Mouse (Mus musculus) forebrain, embryonic 13.5 days (tissue): ENCODE measurements around the gene Dkkl1. TPM values are rescaled to one million over a fixed set of nuclear protein-coding genes. Genes with fewer than 3 reads are reported as not detected.
A peak's percentile ranks its signal among the peaks of the same experiment; 100 is the strongest.

ENCODE experiments used
- ATAC-seq: fragments of 200-750 bp; cut with Nextera tagmentation; 2 replicates; pipeline ENCODE4 v1.8.0; 2017
- H3K27ac ChIP-seq: fragments of 300-500 bp; sonication (generic); 2 replicates; pipeline ENCODE4 v1.5.1; 2015; ENCODE audit warnings: inconsistent platforms, mild to moderate bottlenecking, moderate library complexity
- H3K27me3 ChIP-seq: fragments of 300-500 bp; sonication (generic); 2 replicates; pipeline ENCODE4 v1.6.1; 2015; ENCODE audit warnings: mild to moderate bottlenecking, inconsistent platforms
- H3K36me3 ChIP-seq: fragments of 300-500 bp; sonication (generic); 2 replicates; pipeline ENCODE4 v1.6.1; 2015; ENCODE audit warnings: mild to moderate bottlenecking, inconsistent platforms; ENCODE audit not compliant: poor library complexity, severe bottlenecking
- H3K4me1 ChIP-seq: fragments of 300-500 bp; sonication (generic); 2 replicates; pipeline ENCODE4 v1.6.1; 2015; ENCODE audit warnings: inconsistent platforms
- H3K4me2 ChIP-seq: fragments of 300-500 bp; sonication (generic); 2 replicates; pipeline ENCODE4 v1.6.1; 2015; ENCODE audit warnings: inconsistent platforms, mild to moderate bottlenecking, moderate library complexity
- H3K4me3 ChIP-seq: fragments of 300-500 bp; sonication (generic); 2 replicates; pipeline ENCODE4 v1.5.1; 2015; ENCODE audit warnings: mild to moderate bottlenecking, inconsistent platforms
- H3K9ac ChIP-seq: fragments of 300-500 bp; sonication (generic); 2 replicates; pipeline ENCODE4 v1.6.1; 2015; ENCODE audit warnings: mild to moderate bottlenecking, inconsistent platforms
- H3K9me3 ChIP-seq: fragments of 300-500 bp; sonication (generic); replicated peaks from 2 replicates; pipeline ENCODE4 v1.6.1; 2016; ENCODE audit warnings: inconsistent platforms
- WGBS: fragments of 180-500 bp; shearing (Covaris S2); methylation state at CpG from one replicate; pipeline ENCODE4 v1.1.7; 2015; 5-methylcytosine and 5-hydroxymethylcytosine counted together
- polyA plus RNA-seq: library from polyadenylated mRNA; unstranded; fragments of >200 nt; fragmentation: Nextera tagmentation; extraction: Ambion mirVana; gene quantifications from 2 replicates; pipeline ENCODE4 v1.2.1, GENCODE M21; 2015

Gene Dkkl1
- polyA plus RNA-seq, 1 experiment from 2014 or later: 0.59 TPM

DNA sequence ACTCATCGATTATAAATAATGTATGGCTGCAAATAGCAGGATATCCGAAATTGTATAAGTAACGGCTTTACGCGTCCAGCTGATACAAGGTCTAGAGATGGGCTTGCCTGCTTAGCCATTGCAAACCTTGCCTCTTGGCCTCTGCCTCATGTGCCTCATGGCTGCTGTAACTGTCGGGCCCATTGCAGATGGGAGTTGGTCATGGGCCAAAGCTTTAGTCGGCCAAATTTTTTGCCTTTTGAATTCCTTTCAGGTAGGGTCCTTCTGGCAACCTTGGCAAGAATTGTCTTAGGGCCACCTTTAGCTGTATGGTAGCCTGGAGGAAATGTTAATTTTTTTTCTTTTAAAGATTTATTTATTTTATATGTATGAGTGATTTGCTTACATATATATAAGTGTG lies 12.9 kb upstream of the Dkkl1 start:
- H3K36me3 ChIP-seq: peaks cover 95% of the 10 kb centered on the region
- no peak overlapping the region for H3K4me2 ChIP-seq
- H3K9ac ChIP-seq: no peak overlapping the region
- no peaks in the 10 kb centered on the region for H3K27me3 ChIP-seq
- no peak overlapping the region for H3K4me3 ChIP-seq
- 91% methylated on average over 7 of the region's 7 CpGs for WGBS
- no peaks in the 10 kb centered on the region for H3K4me1 ChIP-seq
- no peak for ATAC-seq
- no peaks in the 10 kb centered on the region for H3K9me3 ChIP-seq
- H3K27ac ChIP-seq: no peak overlapping the region

DNA sequence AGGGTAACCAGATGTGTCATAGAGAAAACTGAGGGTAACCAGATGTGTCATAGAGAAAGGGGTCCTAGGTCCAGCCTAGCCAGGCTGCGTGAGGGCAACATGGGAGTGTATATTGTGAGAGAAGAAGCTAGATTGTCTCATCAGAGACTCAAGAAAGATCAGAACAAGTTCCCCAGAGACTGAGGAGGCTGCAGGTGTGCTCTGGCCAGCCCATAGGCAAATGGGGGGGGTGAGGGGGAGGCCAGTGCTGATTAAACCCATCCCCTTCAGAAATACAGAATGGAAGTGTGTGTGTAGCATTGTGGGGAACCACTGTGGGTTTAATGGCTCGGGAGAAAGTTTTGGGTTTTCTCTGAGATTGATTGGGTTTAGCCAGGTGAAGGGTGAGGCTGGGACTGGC lies 9.7 kb upstream of the Dkkl1 start:
- no peak for ATAC-seq
- peaks cover 29% of the 10 kb centered on the region for H3K4me1 ChIP-seq
- no peaks in the 10 kb centered on the region for H3K9me3 ChIP-seq
- H3K36me3 ChIP-seq: peaks cover 91% of the 10 kb centered on the region
- H3K27ac ChIP-seq: no peak overlapping the region
- H3K27me3 ChIP-seq: no peaks in the 10 kb centered on the region
- no peak overlapping the region for H3K4me3 ChIP-seq
- 84% methylated on average over 2 of the region's 2 CpGs for WGBS
- H3K4me2 ChIP-seq: no peak overlapping the region
- no peak overlapping the region for H3K9ac ChIP-seq

DNA sequence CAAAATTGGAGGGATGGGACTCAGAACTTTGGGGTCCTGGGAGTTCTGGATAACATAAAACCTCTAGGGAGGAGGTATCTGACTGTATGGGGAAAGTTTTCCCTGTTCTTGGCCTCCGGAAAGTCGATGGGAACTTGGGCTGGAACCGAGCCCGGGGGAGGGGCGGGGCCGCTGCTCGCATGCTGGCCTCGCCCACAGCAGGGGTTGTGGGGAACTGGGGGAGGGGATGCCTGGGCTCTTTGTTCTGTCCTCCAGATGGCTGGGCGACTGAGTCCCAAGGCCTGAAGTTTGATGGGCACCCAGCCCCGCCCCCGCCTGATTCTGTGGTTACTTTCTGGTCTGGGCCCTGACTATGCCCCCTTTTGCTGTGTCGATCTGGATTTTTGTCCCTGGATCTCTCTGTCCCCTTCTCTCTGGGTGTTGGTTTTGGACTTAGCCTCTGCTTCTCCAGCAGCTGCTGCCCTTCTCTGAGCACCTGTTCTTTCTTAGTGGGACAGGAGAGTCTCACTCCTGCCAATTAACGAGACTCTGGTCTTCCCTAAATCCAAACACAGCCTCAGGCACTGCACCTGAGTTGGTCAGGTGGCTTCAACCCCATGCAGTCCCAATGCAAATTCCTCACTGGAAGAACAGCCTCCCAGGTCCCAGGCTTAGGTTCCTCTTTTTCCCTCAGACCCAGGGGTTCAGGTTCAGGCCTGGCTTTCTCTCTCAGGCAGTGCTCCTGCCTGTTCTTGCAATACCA lies 4.7 kb upstream of the Dkkl1 start:
- Histone ChIP-seq H3K27ac (peak overlapping the region; percentile 86), H3K4me1 (peaks cover 45% of the 10 kb centered on the region)

DNA sequence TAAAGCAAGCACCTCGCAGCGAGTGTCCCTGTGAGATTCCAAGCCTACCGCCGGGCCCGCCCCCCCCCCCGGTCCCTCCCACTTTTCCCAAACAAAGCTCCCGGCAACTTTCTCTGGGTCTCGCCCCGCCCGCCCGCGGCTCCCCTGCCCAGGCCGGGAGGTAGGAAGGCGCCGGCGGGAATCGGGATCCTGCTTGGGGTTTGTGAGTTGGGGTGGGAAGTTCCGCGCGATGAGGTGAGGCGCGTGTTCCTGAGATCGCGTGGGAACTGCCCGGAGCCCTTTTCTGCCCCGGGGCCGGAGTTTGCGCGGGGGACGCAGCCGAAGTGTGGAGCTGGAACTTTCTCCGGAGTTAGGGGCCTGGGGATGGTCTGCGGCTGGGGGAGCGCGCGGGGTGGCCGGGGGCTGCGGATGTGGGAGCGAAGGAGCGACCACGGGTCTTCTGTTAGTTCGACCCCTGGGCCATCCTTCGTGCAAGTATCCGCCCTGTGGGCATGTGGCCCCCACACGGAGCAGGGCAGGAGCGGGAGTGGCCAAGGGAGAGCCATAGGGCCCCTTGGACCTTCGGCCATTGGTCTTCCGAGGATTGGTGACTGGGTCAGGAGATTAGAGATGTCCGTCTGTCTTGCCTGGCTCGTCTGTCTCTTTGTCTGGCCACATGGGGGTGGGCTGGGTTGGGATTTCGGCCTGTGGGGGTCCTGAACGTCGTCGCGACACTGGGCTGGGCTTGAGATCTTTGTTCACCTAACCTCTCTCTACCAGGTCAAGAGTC lies 3.9 kb upstream of the Dkkl1 start, which contains the start of gene Tead2:
Gene Tead2, plus strand, starts transcription at position 81 of the 769 bp plus-strand sequence.
- Histone ChIP-seq H3K27me3 (peaks cover 20% of the 10 kb centered on the region), H3K4me1 (peaks cover 48% of the 10 kb centered on the region), H3K27ac (peak within 1 kb of the TSS; percentile 86), H3K4me3 (peak within 1 kb of the TSS; percentile 66), H3K9ac (peak within 1 kb of the TSS; percentile 88), H3K9me3 (no peaks in the 10 kb centered on the region), H3K4me2 (peak within 1 kb of the TSS; percentile 82), H3K36me3 (peaks cover 36% of the 10 kb centered on the region)
- WGBS: under 1% methylated on average over 54 of the region's 55 CpGs
- peak; percentile 60 for ATAC-seq

More for the DNA sequence above, 4.7 kb upstream of the Dkkl1 start:
- peak overlapping the region; percentile 66 for H3K4me3 ChIP-seq
- H3K9me3 ChIP-seq: no peaks in the 10 kb centered on the region
- 0% methylated on average over 13 of the region's 13 CpGs for WGBS
- ATAC-seq: peak; percentile 87
- H3K4me2 ChIP-seq: peak overlapping the region; percentile 82
- peak overlapping the region; percentile 88 for H3K9ac ChIP-seq
- peaks cover 12% of the 10 kb centered on the region for H3K27me3 ChIP-seq
- peaks cover 44% of the 10 kb centered on the region for H3K36me3 ChIP-seq

DNA sequence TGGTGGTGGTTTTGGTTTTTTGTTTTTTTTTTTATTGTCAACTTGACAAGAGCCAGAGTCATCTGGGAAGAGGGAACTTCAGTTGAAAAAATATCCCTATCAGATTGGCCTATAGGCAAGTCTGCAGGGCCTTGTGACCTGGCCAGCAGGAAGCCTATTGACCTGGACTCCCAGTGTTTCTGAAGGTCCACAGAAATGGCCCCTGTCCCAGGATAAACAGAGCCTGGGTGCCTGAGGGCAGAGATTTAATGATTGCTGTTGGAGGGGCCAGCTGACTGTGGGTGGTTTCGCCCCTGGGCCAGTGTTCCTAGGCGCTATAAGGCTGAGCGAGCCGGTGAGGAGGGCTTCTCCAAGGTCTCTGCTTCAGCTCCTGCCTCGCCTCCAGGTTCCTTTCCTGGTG lies 1.8 kb upstream of the Dkkl1 start:
- no peak for ATAC-seq
- Histone ChIP-seq H3K4me3 (no peak overlapping the region), H3K9ac (peak overlapping the region; percentile 8; the same call in 1 of the 2 replicates), H3K27ac (no peak overlapping the region), H3K27me3 (peaks cover 33% of the 10 kb centered on the region), H3K4me2 (no peak overlapping the region), H3K4me1 (peaks cover 38% of the 10 kb centered on the region), H3K9me3 (no peaks in the 10 kb centered on the region), H3K36me3 (peaks cover 15% of the 10 kb centered on the region; the same call in 1 of the 2 replicates)
- WGBS: 61% methylated on average over 5 of the region's 5 CpGs

DNA sequence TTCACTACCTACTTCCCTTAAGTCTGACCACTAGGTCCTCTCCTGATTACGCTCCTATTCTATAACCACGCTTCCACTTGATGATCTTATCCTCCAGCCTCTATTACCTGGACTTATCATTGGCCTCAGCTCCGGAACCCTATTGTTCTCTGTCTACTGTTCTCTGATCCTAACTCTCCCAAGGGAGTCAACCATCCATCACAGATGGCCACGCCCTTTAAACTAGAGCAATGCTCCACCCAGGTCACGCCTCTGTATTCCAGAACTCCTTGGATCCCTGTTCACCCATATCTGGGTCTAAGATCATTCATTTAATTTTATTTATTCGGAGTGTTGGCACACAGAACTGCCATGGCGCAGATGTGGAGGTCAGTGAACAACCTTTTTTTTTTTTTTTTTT lies 409 bp upstream of the Dkkl1 start:
- H3K4me1 ChIP-seq: peaks cover 25% of the 10 kb centered on the region
- ATAC-seq: no peak
- H3K4me3 ChIP-seq: no peak overlapping the region
- no peak overlapping the region for H3K9ac ChIP-seq
- H3K9me3 ChIP-seq: no peaks in the 10 kb centered on the region
- H3K36me3 ChIP-seq: 0 out of 2 replicates have a peak, but pooled peaks cover 2% of the 10 kb centered on the region
- H3K27me3 ChIP-seq: peaks cover 35% of the 10 kb centered on the region
- no peak overlapping the region for H3K27ac ChIP-seq
- 78% methylated on average over 7 of the region's 7 CpGs for WGBS
- H3K4me2 ChIP-seq: no peak overlapping the region

DNA sequence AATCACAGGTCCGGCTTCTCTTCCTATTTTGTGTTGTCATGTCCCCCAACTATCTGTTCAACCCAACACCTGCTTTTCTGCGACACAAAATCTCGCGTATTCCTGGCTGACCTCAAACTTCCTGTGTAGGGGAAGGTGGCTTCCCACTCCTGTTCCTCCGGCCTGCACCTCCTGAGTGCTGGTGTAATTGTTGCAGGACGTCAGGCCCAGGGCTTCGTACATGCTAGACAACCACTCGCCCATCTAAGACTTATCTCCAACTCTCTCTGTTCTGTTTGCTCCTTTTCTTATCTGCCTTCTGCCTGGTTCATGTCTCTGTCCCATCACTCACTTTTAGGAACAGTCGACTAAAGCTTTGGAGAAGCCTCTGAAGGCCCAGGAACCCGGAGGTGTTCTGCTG lies 877 bp downstream of the Dkkl1 start:
- no peak overlapping the region for H3K27ac ChIP-seq

DNA sequence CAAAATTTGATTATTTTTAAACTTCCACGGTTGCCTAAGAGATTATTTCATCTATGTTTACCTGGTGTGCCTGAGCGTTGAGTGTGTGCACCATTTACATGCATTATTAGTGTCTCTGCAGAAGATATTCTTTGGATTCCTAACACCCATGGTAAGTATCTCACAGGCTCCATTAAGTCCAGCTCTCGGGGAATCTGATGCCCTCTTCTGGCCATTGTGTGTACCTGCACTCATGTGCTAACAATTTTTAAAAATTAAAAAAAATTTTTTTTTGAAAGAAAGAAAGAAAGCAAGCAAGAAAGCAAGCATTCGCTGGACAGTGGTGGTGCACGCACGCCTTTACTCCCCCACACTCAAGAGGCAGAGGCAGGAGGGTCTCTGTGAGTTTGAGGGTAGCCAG lies 3.7 kb downstream of the Dkkl1 start:
- no peak overlapping the region for H3K4me2 ChIP-seq
- ATAC-seq: no peak
- H3K4me1 ChIP-seq: 0 out of 2 replicates have a peak, but pooled peaks cover 9% of the 10 kb centered on the region

More for the DNA sequence above, 877 bp downstream of the Dkkl1 start:
- 79% methylated on average over 10 of the region's 10 CpGs for WGBS
- peaks cover 14% of the 10 kb centered on the region for H3K4me1 ChIP-seq
- H3K4me3 ChIP-seq: no peak overlapping the region
- no peaks in the 10 kb centered on the region for H3K36me3 ChIP-seq
- no peaks in the 10 kb centered on the region for H3K9me3 ChIP-seq
- H3K9ac ChIP-seq: no peak overlapping the region
- H3K27me3 ChIP-seq: peaks cover 36% of the 10 kb centered on the region
- H3K4me2 ChIP-seq: 0 out of 2 replicates have a peak overlapping the region, but pooled peaks have one; percentile 25
- ATAC-seq: no peak

DNA sequence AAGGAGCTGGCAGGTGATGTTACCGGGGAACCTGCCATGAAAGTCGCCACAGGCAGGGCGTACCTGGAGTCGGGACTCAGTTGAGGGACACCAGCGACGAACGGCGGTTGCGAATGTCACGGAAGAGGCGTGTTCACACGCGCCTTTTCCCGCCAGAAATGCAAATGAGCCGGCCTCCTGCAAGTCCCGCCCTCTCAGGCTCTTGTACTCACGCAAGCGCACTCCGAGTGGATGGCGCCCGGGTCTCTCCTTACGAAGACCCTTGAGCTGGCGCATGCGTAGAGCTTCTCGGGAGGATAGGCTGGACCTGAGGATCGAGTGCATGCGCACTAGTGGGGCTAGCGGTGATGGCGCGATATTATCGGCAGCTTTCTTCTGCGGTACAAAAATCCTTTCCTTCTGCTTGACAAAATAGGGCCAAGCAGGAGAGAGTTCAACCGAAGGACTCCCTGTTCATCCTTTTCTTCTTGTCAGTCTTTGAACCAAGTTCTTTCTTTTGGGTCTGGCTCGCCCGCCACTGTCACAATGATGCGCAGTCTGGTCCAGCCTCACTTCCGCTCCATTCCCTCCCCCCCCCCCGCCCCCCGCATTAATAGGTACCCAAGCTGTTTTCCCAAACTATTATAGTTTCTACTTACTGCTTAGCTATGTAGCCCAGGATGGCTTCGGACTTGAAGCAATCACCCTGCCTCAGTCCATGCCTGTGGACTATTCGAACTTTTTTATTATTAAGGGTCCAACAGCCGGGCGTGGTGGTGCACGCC lies 7.4 kb downstream of the Dkkl1 start, which contains the start of gene Ccdc155:
Gene Ccdc155, minus strand, starts transcription at position 513 of the 764 bp plus-strand sequence.
- no peaks in the 10 kb centered on the region for H3K9me3 ChIP-seq
- peak within 1 kb of the TSS; percentile 45 for H3K4me3 ChIP-seq
- H3K27me3 ChIP-seq: peaks cover 18% of the 10 kb centered on the region
- peak within 1 kb of the TSS; percentile 61 for H3K9ac ChIP-seq
- H3K4me1 ChIP-seq: 0 out of 2 replicates have a peak, but pooled peaks cover 4% of the 10 kb centered on the region
- 9% methylated on average over 44 of the region's 44 CpGs for WGBS
- ATAC-seq: peak; percentile 98
- H3K4me2 ChIP-seq: peak within 1 kb of the TSS; percentile 60
- 0 out of 2 replicates have a peak within 1 kb of the TSS, but pooled peaks have one; percentile 52 for H3K27ac ChIP-seq
- H3K36me3 ChIP-seq: no peaks in the 10 kb centered on the region

More for the DNA sequence above, 3.7 kb downstream of the Dkkl1 start:
- Histone ChIP-seq H3K9ac (no peak overlapping the region), H3K27ac (no peak overlapping the region), H3K9me3 (no peaks in the 10 kb centered on the region), H3K36me3 (no peaks in the 10 kb centered on the region), H3K27me3 (peaks cover 41% of the 10 kb centered on the region), H3K4me3 (no peak overlapping the region)
- 86% methylated on average over 6 of the region's 6 CpGs for WGBS

DNA sequence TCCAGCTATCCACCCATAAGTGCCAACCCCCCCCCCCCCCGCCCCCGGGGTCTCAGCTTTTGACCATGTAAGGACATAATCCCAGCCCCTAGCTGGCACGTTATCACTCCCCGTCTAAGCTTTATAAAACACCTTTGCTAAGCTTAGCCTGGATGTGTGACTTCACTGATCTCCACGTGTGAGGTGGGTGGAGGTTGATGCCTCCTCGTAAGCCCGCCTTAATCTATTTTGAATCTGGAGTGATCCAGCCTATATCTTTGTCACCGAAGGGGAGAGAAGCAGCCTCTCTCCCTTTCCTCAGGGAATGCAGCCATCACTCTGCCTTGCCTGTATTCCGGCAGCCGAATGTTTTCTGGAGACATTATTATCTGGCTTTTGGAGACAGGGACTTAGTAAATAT lies 9.3 kb downstream of the Dkkl1 start:
- WGBS: 58% methylated on average over 10 of the region's 10 CpGs
- H3K27me3 ChIP-seq: peaks cover 22% of the 10 kb centered on the region
- no peak overlapping the region for H3K27ac ChIP-seq
- no peak overlapping the region for H3K9ac ChIP-seq
- H3K4me2 ChIP-seq: no peak overlapping the region
- no peak for ATAC-seq
- no peaks in the 10 kb centered on the region for H3K9me3 ChIP-seq
- no peaks in the 10 kb centered on the region for H3K36me3 ChIP-seq
- H3K4me3 ChIP-seq: no peak overlapping the region
- 0 out of 2 replicates have a peak, but pooled peaks cover 10% of the 10 kb centered on the region for H3K4me1 ChIP-seq

DNA sequence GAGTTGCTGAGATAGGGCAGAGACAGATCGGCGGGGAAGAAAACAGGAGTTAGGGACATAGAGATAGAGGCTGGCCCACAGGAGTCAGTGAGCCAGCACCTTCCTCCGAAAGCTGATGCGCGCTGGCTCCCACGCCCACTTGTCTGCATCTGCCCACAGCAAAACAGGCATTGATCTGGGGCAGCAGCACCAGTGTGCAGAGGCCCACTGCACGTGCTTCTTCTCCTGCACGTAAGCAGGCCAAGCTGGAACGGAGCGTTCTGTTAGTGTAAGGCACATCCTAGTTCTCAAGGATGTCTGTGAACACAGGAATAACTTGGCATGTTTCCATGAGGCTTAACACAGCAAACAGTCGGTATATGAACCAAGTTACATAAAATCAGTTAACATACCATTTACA lies 13.0 kb downstream of the Dkkl1 start:
- no peak overlapping the region for H3K9ac ChIP-seq

More for the DNA sequence above, 13.0 kb downstream of the Dkkl1 start:
- ATAC-seq: no peak
- H3K9me3 ChIP-seq: no peaks in the 10 kb centered on the region
- no peak overlapping the region for H3K27ac ChIP-seq
- H3K27me3 ChIP-seq: peaks cover 28% of the 10 kb centered on the region
- WGBS: 82% methylated on average over 11 of the region's 11 CpGs
- 0 out of 2 replicates have a peak, but pooled peaks cover 7% of the 10 kb centered on the region for H3K4me1 ChIP-seq
- no peak overlapping the region for H3K4me2 ChIP-seq
- no peaks in the 10 kb centered on the region for H3K36me3 ChIP-seq
- H3K4me3 ChIP-seq: no peak overlapping the region
